Comparison of ENCODE assay signal across 1 mouse cellular context in the genomic region with DNA sequence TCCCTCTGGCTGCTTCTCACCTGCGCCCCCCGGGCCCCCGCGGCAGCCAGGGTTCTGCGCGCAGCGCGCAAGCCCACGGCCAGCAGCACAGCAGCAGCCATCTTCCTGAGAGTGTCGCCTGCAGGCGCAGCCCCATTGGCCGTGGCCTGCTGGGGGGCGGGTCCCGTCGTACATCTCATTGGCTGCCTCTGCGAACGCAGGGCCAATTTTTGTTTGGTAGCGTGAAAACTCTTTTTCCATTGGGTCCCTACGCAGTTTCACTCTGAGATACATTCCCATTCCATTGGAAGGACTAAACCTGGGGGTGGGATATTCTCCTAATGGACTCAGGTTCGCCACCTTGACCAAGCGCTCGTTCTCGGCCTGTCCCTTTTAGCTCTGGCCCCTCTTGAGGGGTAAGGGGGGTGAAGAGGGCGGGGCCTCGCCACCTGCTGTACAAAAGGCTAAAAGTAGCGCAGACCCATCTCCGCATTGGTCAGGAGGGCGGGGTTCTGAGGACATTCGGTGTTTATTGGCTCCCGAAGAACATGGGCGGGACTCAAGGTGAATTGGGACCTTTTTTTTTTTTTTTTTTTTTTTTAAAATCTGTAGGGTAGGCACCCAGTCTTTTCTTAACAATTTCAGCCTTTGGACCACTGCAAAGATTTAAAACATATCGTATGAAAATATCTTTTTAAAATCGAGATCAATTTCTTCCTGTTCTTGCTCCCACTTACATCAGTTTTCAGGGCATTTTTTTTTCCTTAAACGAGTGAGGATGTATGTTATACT.
TF ChIP-seq lines count a peak whose summit lies in the region.

A gene (minus strand): TSS at position 128 of the 771 bp plus-strand sequence.

TF ChIP-seq in myocyte, 11 proteins besides CTCF, POLR2A, EP300 and RAD21 (continued from another document):
- no peak for TF ChIP-seq TCF12 (IDR thresholded peaks at IDR 0.05; ENCODE audit: insufficient read depth, poor library complexity, severe bottlenecking)
- no peak for TF ChIP-seq CEBPB (IDR thresholded peaks at IDR 0.05; ENCODE audit: insufficient read depth, poor library complexity, severe bottlenecking)
- TF ChIP-seq MAX (IDR thresholded peaks at IDR 0.05; ENCODE audit: low read depth), result no peak
- no peak for TF ChIP-seq SRF (IDR thresholded peaks at IDR 0.05; ENCODE audit: control insufficient read depth, insufficient read length, low read depth)
- TF ChIP-seq MYOG (IDR thresholded peaks at IDR 0.05; ENCODE audit: control insufficient read depth in 1 of 3, insufficient read depth in 1 of 3, insufficient read length in 2 of 3, low read depth in 2 of 3), result peak in 1 of 3 experiments; percentile 31
- no peak for TF ChIP-seq USF1 (IDR thresholded peaks at IDR 0.05; ENCODE audit: low read depth)
